Mouse (Mus musculus) spleen, adult 2 months (tissue): ENCODE measurements around the gene Fam221b. TPM values are rescaled to one million over a fixed set of nuclear protein-coding genes. Genes with fewer than 3 reads are reported as not detected.

ENCODE experiments used
- DNase-seq, 2 experiments: peaks; one replicate each; pipeline versions ENCODE4 v3.0.0 to v3.0.0-alpha.2; 2012 to 2021; ENCODE audit warnings: low spot score in 2 of 2, low read depth in 1 of 2
- H3K27ac ChIP-seq: fragments of 200-500 bp; 2 replicates; pipeline ENCODE4 v1.5.1; 2012; ENCODE audit warnings: low read length, inconsistent platforms; ENCODE audit not compliant: insufficient read depth
- H3K27me3 ChIP-seq: fragments of 200-500 bp; 2 replicates; pipeline ENCODE4 v1.6.1; 2012; ENCODE audit warnings: mild to moderate bottlenecking, moderate library complexity, low read length, inconsistent platforms; ENCODE audit not compliant: control insufficient read depth, insufficient read depth
- H3K36me3 ChIP-seq: fragments of 200-500 bp; 2 replicates; pipeline ENCODE4 v1.6.1; 2012; ENCODE audit warnings: mild to moderate bottlenecking, low read length, inconsistent platforms; ENCODE audit not compliant: control insufficient read depth, insufficient read depth
- H3K4me1 ChIP-seq: fragments of 200-500 bp; 2 replicates; pipeline ENCODE4 v1.6.1; 2011; ENCODE audit warnings: inconsistent platforms; ENCODE audit not compliant: control insufficient read depth, insufficient read depth, insufficient read length
- H3K4me3 ChIP-seq: fragments of 200-500 bp; 2 replicates; pipeline ENCODE4 v1.5.1; 2011; ENCODE audit warnings: mild to moderate bottlenecking, inconsistent platforms; ENCODE audit not compliant: insufficient read depth, insufficient read length; ENCODE audit errors: extremely low read depth
- CTCF ChIP-seq: fragments of 200-500 bp; IDR thresholded peaks from 2 replicates; pipeline ENCODE4 v1.5.1; 2011; ENCODE audit warnings: mild to moderate bottlenecking, inconsistent platforms; ENCODE audit not compliant: insufficient read depth, insufficient read length, insufficient replicate concordance; ENCODE audit errors: extremely low read depth
- POLR2A ChIP-seq: fragments of 200-500 bp; IDR thresholded peaks from 2 replicates; pipeline ENCODE4 v1.6.1; 2011; ENCODE audit warnings: low read depth, low read length, inconsistent platforms
- WGBS: fragments of 180-500 bp; shearing (Covaris S2); methylation state at CpG from one replicate; pipeline ENCODE4 v1.1.7; 2018; 5-methylcytosine and 5-hydroxymethylcytosine counted together
- polyA plus RNA-seq: library from polyadenylated mRNA; depleted of rRNA; stranded (reverse); fragments of >200 nt; gene quantifications from 2 replicates; pipeline ENCODE4 v1.2.3, GENCODE M21; 2012; rRNA removed

Gene Fam221b
- polyA plus RNA-seq, 1 experiment, result not detected

DNA sequence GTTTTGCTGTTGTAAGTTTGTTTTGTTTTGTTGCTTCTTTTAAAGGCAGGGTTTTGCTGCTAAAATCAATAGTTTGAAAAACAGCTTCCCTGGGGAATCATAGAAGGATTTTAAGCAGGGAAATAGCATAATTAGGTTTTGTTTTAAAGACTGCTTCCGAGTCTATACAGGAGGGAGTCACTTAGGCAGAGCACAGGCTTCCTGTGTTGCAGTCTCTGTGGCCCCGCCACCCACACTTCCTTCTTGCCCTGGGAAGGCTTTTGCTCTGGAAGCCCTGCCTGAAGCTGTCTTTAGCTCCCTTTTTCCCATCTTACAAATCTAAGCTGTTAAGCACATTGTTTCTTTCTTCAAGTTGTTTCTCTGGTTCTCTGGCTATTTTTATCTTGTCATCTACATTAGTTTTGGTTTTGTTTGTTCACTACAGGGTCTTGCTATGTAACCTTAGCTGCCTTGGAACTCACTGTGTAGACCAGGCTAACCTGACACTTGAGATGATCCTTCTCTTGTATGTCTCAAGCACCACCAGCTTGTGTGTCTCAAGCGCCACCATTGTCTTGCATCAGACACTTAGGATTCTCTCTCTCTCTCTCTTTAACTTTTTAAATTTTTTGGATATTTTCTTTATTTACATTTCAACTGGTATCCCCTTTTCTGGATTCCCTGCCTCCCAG is 55.8 kb downstream of the Fam221b start:
- H3K4me3 ChIP-seq, result no peak overlapping the region
- WGBS, result 51% methylated on average over 3 of the region's 3 CpGs
- no peak for TF ChIP-seq POLR2A
- TF ChIP-seq CTCF, result no peak
- H3K27me3 ChIP-seq, result no peaks in the 10 kb centered on the region
- no peak overlapping the region for H3K27ac ChIP-seq
- no peaks in the 10 kb centered on the region for H3K36me3 ChIP-seq
- DNase-seq, result no peak
- no peaks in the 10 kb centered on the region for H3K4me1 ChIP-seq

DNA sequence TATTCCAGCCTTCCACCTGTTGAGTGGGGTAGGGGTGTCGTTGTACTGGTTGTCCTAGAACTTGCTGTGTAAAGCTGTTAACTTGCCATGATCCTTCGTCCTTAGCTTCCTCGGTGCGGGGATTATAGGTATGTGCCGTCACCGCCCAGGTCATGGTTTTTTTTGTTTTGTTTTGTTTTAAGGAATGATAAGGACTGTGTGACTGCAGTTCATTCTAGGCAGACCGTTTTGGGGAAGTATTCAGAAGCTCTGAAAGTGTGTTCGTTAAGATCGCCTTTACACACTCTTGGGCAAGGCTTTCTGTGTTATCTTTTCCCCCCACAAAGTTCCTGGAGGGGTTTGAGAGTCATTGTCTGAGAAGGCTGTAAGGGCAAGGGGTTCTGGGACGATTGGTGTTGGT is 56.4 kb downstream of the Fam221b start:
- Histone ChIP-seq H3K4me3 (no peak overlapping the region), H3K27me3 (no peaks in the 10 kb centered on the region), H3K36me3 (no peaks in the 10 kb centered on the region), H3K27ac (no peak overlapping the region), H3K4me1 (no peaks in the 10 kb centered on the region)
- WGBS, result 45% methylated on average over 10 of the region's 10 CpGs
- no peak for TF ChIP-seq POLR2A
- TF ChIP-seq CTCF, result no peak
- no peak for DNase-seq

Other genes starting within 250 kb of the Fam221b start
- not detected in 2 replicates for gene Fam166b, start 240.0 kb downstream of the Fam221b start, polyA plus RNA-seq
- 49.6 and 64.5 TPM in 2 replicates for gene Tesk1, start 227.2 kb downstream of the Fam221b start, polyA plus RNA-seq
- gene Cd72, start 214.5 kb downstream of the Fam221b start, polyA plus RNA-seq, result 109 and 140 TPM in 2 replicates
- gene Sit1, start 185.4 kb downstream of the Fam221b start, polyA plus RNA-seq, result 15.3 and 17.1 TPM in 2 replicates
- 85.4 and 191 TPM in 2 replicates for gene Ccdc107, start 176.2 kb downstream of the Fam221b start, polyA plus RNA-seq
- 12.7 and 16.8 TPM in 2 replicates for gene Arhgef39, start 169.4 kb downstream of the Fam221b start, polyA plus RNA-seq
- gene Car9, start 162.2 kb downstream of the Fam221b start, polyA plus RNA-seq, result 2.0 TPM in 2 replicates
- 11.8 and 13.8 TPM in 2 replicates for gene Tpm2, start 145.4 kb downstream of the Fam221b start, polyA plus RNA-seq
- 48.8 and 54.0 TPM in 2 replicates for gene Creb3, start 106.8 kb downstream of the Fam221b start, polyA plus RNA-seq
- gene Tln1, start 106.5 kb downstream of the Fam221b start, polyA plus RNA-seq, result 163 and 208 TPM in 2 replicates
- 42.4 and 44.3 TPM in 2 replicates for gene Rgp1, start 90.4 kb downstream of the Fam221b start, polyA plus RNA-seq
- gene Gba2, start 90.3 kb downstream of the Fam221b start, polyA plus RNA-seq, result 28.8 and 34.2 TPM in 2 replicates
- gene Msmp, start 84.7 kb downstream of the Fam221b start, polyA plus RNA-seq, result 0.23 and 0.26 TPM in 2 replicates
- 10.2 and 13.6 TPM in 2 replicates for gene Npr2, start 37.2 kb downstream of the Fam221b start, polyA plus RNA-seq
- gene Spag8, start 15.6 kb downstream of the Fam221b start, polyA plus RNA-seq, result 0.55 and 0.57 TPM in 2 replicates
- gene Hint2, start 12.7 kb downstream of the Fam221b start, polyA plus RNA-seq, result 23.2 and 26.6 TPM in 2 replicates
- gene Tmem8b, start 174 bp downstream of the Fam221b start, polyA plus RNA-seq, result 3.8 and 4.5 TPM in 2 replicates
- gene Olfr70, start 31.7 kb upstream of the Fam221b start, polyA plus RNA-seq, result not detected in 2 replicates
- not detected in 2 replicates for gene Olfr71, start 41.1 kb upstream of the Fam221b start, polyA plus RNA-seq
- gene Hrct1, start 58.0 kb upstream of the Fam221b start, polyA plus RNA-seq, result 0.69 and 0.79 TPM in 2 replicates
- 0.12 and 0.15 TPM in 2 replicates for gene Spaar, start 60.9 kb upstream of the Fam221b start, polyA plus RNA-seq
- gene Olfr159, start 101.9 kb upstream of the Fam221b start, polyA plus RNA-seq, result not detected in 2 replicates
- not detected in 2 replicates for gene Olfr156, start 154.8 kb upstream of the Fam221b start, polyA plus RNA-seq
- not detected in 2 replicates for gene Olfr157, start 171.1 kb upstream of the Fam221b start, polyA plus RNA-seq
- gene Olfr155, start 182.4 kb upstream of the Fam221b start, polyA plus RNA-seq, result not detected in 2 replicates
- 5.2 and 7.2 TPM in 2 replicates for gene Reck, start 206.4 kb upstream of the Fam221b start, polyA plus RNA-seq